Mouse (Mus musculus): Measurements from ENCODE around the gene Fhad1.

- TF ChIP-seq CTCF (IDR thresholded peaks at IDR 0.05; ENCODE audit: low read depth, low read length) (no peak), POLR2A (IDR thresholded peaks at IDR 0.05; ENCODE audit: borderline replicate concordance, low read depth, low read length) (no peak)
Observed at GRCm38 (mm10) chr4:141898905-141899304, 116.0 kb downstream of the Fhad1 start.

Data from bone marrow macrophage, adult 2 months (primary cell).